Mouse (Mus musculus): ENCODE results near the gene Scn4a. TPM values are rescaled to one million over a fixed set of nuclear protein-coding genes. Genes with fewer than 3 reads are reported as not detected.

The Scn4a gene
- total and polyA plus RNA-seq, 3 experiments, result 0.05 TPM; not detected in 2

- ATAC-seq (ENCODE audit: extremely low read depth, insufficient number of reproducible peaks, low FRiP score, poor library complexity, severe bottlenecking) (no peak), DNase-seq (ENCODE audit: low spot score) (no peak)
- no peak overlapping the region for H3K4me3 ChIP-seq (ENCODE audit: low read depth, low read length)
- TF ChIP-seq TAL1 (conservative IDR thresholded peaks at IDR 0.05; ENCODE audit: low read depth, low read length), result no peak
- TF ChIP-seq POLR2AphosphoS5 (IDR thresholded peaks at IDR 0.05; ENCODE audit: insufficient replicate concordance, low read depth, low read length), result no peak
- TF ChIP-seq GATA1 (IDR thresholded peaks at IDR 0.05; ENCODE audit: borderline replicate concordance, low read length), result no peak
- TF ChIP-seq CTCF (IDR thresholded peaks at IDR 0.05; ENCODE audit: low read depth, low read length), result no peak
- no peak for TF ChIP-seq GATA2 (IDR thresholded peaks at IDR 0.05; ENCODE audit: borderline replicate concordance, low read depth, low read length)
- peaks cover 6% of the 10 kb centered on the region for H3K4me1 ChIP-seq (ENCODE audit: insufficient read depth, low read depth, low read length)
- H3K27me3 ChIP-seq (ENCODE audit: insufficient read depth, low read length), result peaks cover 28% of the 10 kb centered on the region
- no peaks in the 10 kb centered on the region for H3K9me3 ChIP-seq (replicated peaks)
- no peaks in the 10 kb centered on the region for H3K36me3 ChIP-seq (replicated peaks)
These were observed 61.2 kb downstream of the Scn4a start for GRCm38 (mm10) chr11:106291861-106292260.

- ATAC-seq (ENCODE audit: extremely low read depth, insufficient number of reproducible peaks, low FRiP score, poor library complexity, severe bottlenecking), result no peak
- TF ChIP-seq CTCF (IDR thresholded peaks at IDR 0.05; ENCODE audit: low read depth, low read length) (no peak), POLR2AphosphoS5 (IDR thresholded peaks at IDR 0.05; ENCODE audit: insufficient replicate concordance, low read depth, low read length) (no peak)
- Histone ChIP-seq H3K36me3 (replicated peaks) (no peaks in the 10 kb centered on the region), H3K4me3 (ENCODE audit: low read depth, low read length) (no peak overlapping the region), H3K27me3 (ENCODE audit: insufficient read depth, low read length) (peaks cover 40% of the 10 kb centered on the region), H3K9me3 (replicated peaks) (no peaks in the 10 kb centered on the region), H3K4me1 (ENCODE audit: insufficient read depth, low read depth, low read length) (peaks cover 6% of the 10 kb centered on the region)
- no peak for DNase-seq (ENCODE audit: low spot score)
These were observed 62.7 kb downstream of the Scn4a start for GRCm38 (mm10) chr11:106290376-106290775.

GRCm38 (mm10) chr11:106289369-106289768, 63.7 kb downstream of the Scn4a start:
- ATAC-seq (ENCODE audit: extremely low read depth, insufficient number of reproducible peaks, low FRiP score, poor library complexity, severe bottlenecking), result no peak

GRCm38 (mm10) chr11:106286987-106287386, 66.1 kb downstream of the Scn4a start:
- H3K4me1 ChIP-seq (ENCODE audit: insufficient read depth, low read depth, low read length), result peaks cover 6% of the 10 kb centered on the region
- DNase-seq (ENCODE audit: low spot score) (no peak), ATAC-seq (ENCODE audit: extremely low read depth, insufficient number of reproducible peaks, low FRiP score, poor library complexity, severe bottlenecking) (no peak)
- TF ChIP-seq TAL1 (conservative IDR thresholded peaks at IDR 0.05; ENCODE audit: low read depth, low read length), result no peak
- no peak for TF ChIP-seq GATA1 (IDR thresholded peaks at IDR 0.05; ENCODE audit: borderline replicate concordance, low read length)
- no peak for TF ChIP-seq POLR2AphosphoS5 (IDR thresholded peaks at IDR 0.05; ENCODE audit: insufficient replicate concordance, low read depth, low read length)
- no peak for TF ChIP-seq CTCF (IDR thresholded peaks at IDR 0.05; ENCODE audit: low read depth, low read length)
- H3K27me3 ChIP-seq (ENCODE audit: insufficient read depth, low read length), result peaks cover 68% of the 10 kb centered on the region
- H3K36me3 ChIP-seq (replicated peaks), result no peaks in the 10 kb centered on the region
- H3K9me3 ChIP-seq (replicated peaks), result no peaks in the 10 kb centered on the region
- H3K4me3 ChIP-seq (ENCODE audit: low read depth, low read length), result no peak overlapping the region

More at GRCm38 (mm10) chr11:106289369-106289768, 63.7 kb downstream of the Scn4a start:
- DNase-seq (ENCODE audit: low spot score), result no peak
- H3K4me1 ChIP-seq (ENCODE audit: insufficient read depth, low read depth, low read length), result peaks cover 6% of the 10 kb centered on the region
- H3K4me3 ChIP-seq (ENCODE audit: low read depth, low read length), result no peak overlapping the region
- no peaks in the 10 kb centered on the region for H3K9me3 ChIP-seq (replicated peaks)
- peaks cover 49% of the 10 kb centered on the region for H3K27me3 ChIP-seq (ENCODE audit: insufficient read depth, low read length)
- no peaks in the 10 kb centered on the region for H3K36me3 ChIP-seq (replicated peaks)
- TF ChIP-seq CTCF (IDR thresholded peaks at IDR 0.05; ENCODE audit: low read depth, low read length) (no peak), POLR2AphosphoS5 (IDR thresholded peaks at IDR 0.05; ENCODE audit: insufficient replicate concordance, low read depth, low read length) (no peak), GATA2 (IDR thresholded peaks at IDR 0.05; ENCODE audit: borderline replicate concordance, low read depth, low read length) (no peak), GATA1 (IDR thresholded peaks at IDR 0.05; ENCODE audit: borderline replicate concordance, low read length) (no peak), TAL1 (conservative IDR thresholded peaks at IDR 0.05; ENCODE audit: low read depth, low read length) (no peak)

- Histone ChIP-seq H3K27me3 (ENCODE audit: insufficient read depth, low read length) (peaks cover 66% of the 10 kb centered on the region), H3K4me1 (ENCODE audit: insufficient read depth, low read depth, low read length) (peaks cover 6% of the 10 kb centered on the region), H3K36me3 (replicated peaks) (no peaks in the 10 kb centered on the region), H3K9me3 (replicated peaks) (no peaks in the 10 kb centered on the region), H3K4me3 (ENCODE audit: low read depth, low read length) (no peak overlapping the region)
- DNase-seq (ENCODE audit: low spot score) (no peak), ATAC-seq (ENCODE audit: extremely low read depth, insufficient number of reproducible peaks, low FRiP score, poor library complexity, severe bottlenecking) (no peak)
- TF ChIP-seq POLR2AphosphoS5 (IDR thresholded peaks at IDR 0.05; ENCODE audit: insufficient replicate concordance, low read depth, low read length), result no peak
- TF ChIP-seq CTCF (IDR thresholded peaks at IDR 0.05; ENCODE audit: low read depth, low read length), result no peak
- no peak for TF ChIP-seq GATA1 (IDR thresholded peaks at IDR 0.05; ENCODE audit: borderline replicate concordance, low read length)
- no peak for TF ChIP-seq TAL1 (conservative IDR thresholded peaks at IDR 0.05; ENCODE audit: low read depth, low read length)
- TF ChIP-seq GATA2 (IDR thresholded peaks at IDR 0.05; ENCODE audit: borderline replicate concordance, low read depth, low read length), result no peak
These were observed 66.9 kb downstream of the Scn4a start for GRCm38 (mm10) chr11:106286206-106286605.

GRCm38 (mm10) chr11:106284126-106284525, 69.0 kb downstream of the Scn4a start:
- no peak for DNase-seq (ENCODE audit: low spot score)
- Histone ChIP-seq H3K27me3 (ENCODE audit: insufficient read depth, low read length) (peaks cover 63% of the 10 kb centered on the region), H3K36me3 (replicated peaks) (no peaks in the 10 kb centered on the region), H3K4me3 (ENCODE audit: low read depth, low read length) (no peak overlapping the region), H3K4me1 (ENCODE audit: insufficient read depth, low read depth, low read length) (no peaks in the 10 kb centered on the region), H3K9me3 (replicated peaks) (no peaks in the 10 kb centered on the region)
- TF ChIP-seq POLR2AphosphoS5 (IDR thresholded peaks at IDR 0.05; ENCODE audit: insufficient replicate concordance, low read depth, low read length) (no peak), GATA1 (IDR thresholded peaks at IDR 0.05; ENCODE audit: borderline replicate concordance, low read length) (no peak), TAL1 (conservative IDR thresholded peaks at IDR 0.05; ENCODE audit: low read depth, low read length) (no peak), CTCF (IDR thresholded peaks at IDR 0.05; ENCODE audit: low read depth, low read length) (no peak), GATA2 (IDR thresholded peaks at IDR 0.05; ENCODE audit: borderline replicate concordance, low read depth, low read length) (no peak)
- no peak for ATAC-seq (ENCODE audit: extremely low read depth, insufficient number of reproducible peaks, low FRiP score, poor library complexity, severe bottlenecking)

GRCm38 (mm10) chr11:106283371-106283770, 69.7 kb downstream of the Scn4a start:
- DNase-seq (ENCODE audit: low spot score), result no peak
- H3K4me1 ChIP-seq (ENCODE audit: insufficient read depth, low read depth, low read length), result no peaks in the 10 kb centered on the region
- no peaks in the 10 kb centered on the region for H3K36me3 ChIP-seq (replicated peaks)
- peaks cover 66% of the 10 kb centered on the region for H3K27me3 ChIP-seq (ENCODE audit: insufficient read depth, low read length)
- TF ChIP-seq TAL1 (conservative IDR thresholded peaks at IDR 0.05; ENCODE audit: low read depth, low read length), result no peak
- TF ChIP-seq POLR2AphosphoS5 (IDR thresholded peaks at IDR 0.05; ENCODE audit: insufficient replicate concordance, low read depth, low read length), result no peak
- TF ChIP-seq GATA1 (IDR thresholded peaks at IDR 0.05; ENCODE audit: borderline replicate concordance, low read length), result no peak
- TF ChIP-seq CTCF (IDR thresholded peaks at IDR 0.05; ENCODE audit: low read depth, low read length), result no peak
- no peak for TF ChIP-seq GATA2 (IDR thresholded peaks at IDR 0.05; ENCODE audit: borderline replicate concordance, low read depth, low read length)
- H3K9me3 ChIP-seq (replicated peaks), result no peaks in the 10 kb centered on the region
- ATAC-seq (ENCODE audit: extremely low read depth, insufficient number of reproducible peaks, low FRiP score, poor library complexity, severe bottlenecking), result no peak
- no peak overlapping the region for H3K4me3 ChIP-seq (ENCODE audit: low read depth, low read length)
